Mouse (Mus musculus) embryonic facial prominence, embryonic 14.5 days (tissue): ENCODE measurements at regions not wholly inside any gene's neighbourhood (a gene's known extent, or its start where the extent isn't known, plus 50 kb on each side); places are given as distances from the start of the nearest gene placed in this dataset.

ENCODE experiments used
- ATAC-seq: fragments of 200-750 bp; cut with Nextera tagmentation; 2 replicates; pipeline ENCODE4 v1.8.0; 2017; ENCODE audit warnings: low read depth, moderate number of reproducible peaks, moderate TSS enrichment
- DNase-seq: peaks from one replicate; pipeline ENCODE4 v3.0.0-alpha.2; 2015; ENCODE audit warnings: low spot score
- H3K27ac ChIP-seq: fragments of 300-500 bp; sonication (generic); replicated peaks from 2 replicates; pipeline ENCODE4 v1.5.1; 2014; ENCODE audit warnings: low read depth, mild to moderate bottlenecking, low read length, moderate library complexity
- H3K27me3 ChIP-seq: fragments of 300-500 bp; sonication (generic); replicated peaks from 2 replicates; pipeline ENCODE4 v1.6.1; 2014; ENCODE audit warnings: low read length; ENCODE audit not compliant: control insufficient read depth, insufficient read depth
- H3K36me3 ChIP-seq: fragments of 300-500 bp; sonication (generic); 2 replicates; pipeline ENCODE4 v1.6.1; 2014; ENCODE audit warnings: low read length, mixed read lengths; ENCODE audit not compliant: control insufficient read depth, insufficient read depth
- H3K4me1 ChIP-seq: fragments of 300-500 bp; sonication (generic); 2 replicates; pipeline ENCODE4 v1.6.1; 2014; ENCODE audit warnings: antibody characterized with exemption, low read length; ENCODE audit not compliant: control insufficient read depth, insufficient read depth
- H3K4me2 ChIP-seq: fragments of 300-500 bp; sonication (generic); 2 replicates; pipeline ENCODE4 v1.6.1; 2014; ENCODE audit warnings: low read depth, mild to moderate bottlenecking, low read length, moderate library complexity, mixed read lengths
- H3K4me3 ChIP-seq: fragments of 300-500 bp; sonication (generic); 2 replicates; pipeline ENCODE4 v1.5.1; 2014; ENCODE audit warnings: low read depth, mild to moderate bottlenecking, low read length
- H3K9ac ChIP-seq: fragments of 300-500 bp; sonication (generic); 2 replicates; pipeline ENCODE4 v1.6.1; 2014; ENCODE audit warnings: low read depth, mild to moderate bottlenecking, low read length, moderate library complexity, mixed read lengths
- H3K9me3 ChIP-seq: fragments of 300-500 bp; sonication (generic); 2 replicates; pipeline ENCODE4 v1.6.1; 2016; ENCODE audit warnings: low read length; ENCODE audit not compliant: control insufficient read depth
- WGBS: fragments of 180-500 bp; shearing (Covaris S2); extraction: QIAGEN DNeasy Blood & Tissue Kit; methylation state at CpG from one replicate; pipeline ENCODE4 v1.1.7; 2014; 5-methylcytosine and 5-hydroxymethylcytosine counted together

- WGBS: 62% methylated on average over 3 of the region's 3 CpGs
- ATAC-seq: no peak
Observed at GRCm38 (mm10) chr5:40697517-40698298, 942.4 kb upstream of the Hs3st1 start.

More at GRCm38 (mm10) chr5:40697517-40698298, 942.4 kb upstream of the Hs3st1 start:
- H3K4me2 ChIP-seq: no peak overlapping the region
- no peaks in the 10 kb centered on the region for H3K27me3 ChIP-seq
- no peaks in the 10 kb centered on the region for H3K4me1 ChIP-seq
- H3K9ac ChIP-seq: no peak overlapping the region
- DNase-seq: no peak
- H3K27ac ChIP-seq: no peak overlapping the region
- no peaks in the 10 kb centered on the region for H3K36me3 ChIP-seq
- no peaks in the 10 kb centered on the region for H3K9me3 ChIP-seq
- no peak overlapping the region for H3K4me3 ChIP-seq
